Mouse (Mus musculus): ENCODE data around the gene Abhd12. TPM values are rescaled to one million over a fixed set of nuclear protein-coding genes. Genes with fewer than 3 reads are reported as not detected.

Abhd12 gene
- polyA plus RNA-seq, 1 experiment from 2014 or later = 63.5 TPM

- no peak overlapping the region for H3K4me3 ChIP-seq (replicated peaks)
- H3K4me2 ChIP-seq = no peak overlapping the region
- 82% methylated on average over 12 of the region's 12 CpGs for WGBS
- no peaks in the 10 kb centered on the region for H3K4me1 ChIP-seq
- ATAC-seq (replicated peaks; ENCODE audit: low FRiP score) = no peak
- peaks cover 15% of the 10 kb centered on the region for H3K36me3 ChIP-seq
- H3K27ac ChIP-seq = no peak overlapping the region
- no peak overlapping the region for H3K9ac ChIP-seq
- H3K27me3 ChIP-seq = no peaks in the 10 kb centered on the region
- H3K9me3 ChIP-seq (replicated peaks) = no peaks in the 10 kb centered on the region
Measured at GRCm38 (mm10) chr2:150839686-150840471, 64.7 kb downstream of the Abhd12 start.

GRCm38 (mm10) chr2:150837781-150838180, 66.8 kb downstream of the Abhd12 start:
- 91% methylated on average over 3 of the region's 3 CpGs for WGBS
- Histone ChIP-seq H3K27ac (no peak overlapping the region), H3K36me3 (peaks cover 32% of the 10 kb centered on the region), H3K9ac (no peak overlapping the region), H3K27me3 (no peaks in the 10 kb centered on the region), H3K4me2 (no peak overlapping the region), H3K4me3 (replicated peaks) (no peak overlapping the region), H3K9me3 (replicated peaks) (no peaks in the 10 kb centered on the region), H3K4me1 (no peaks in the 10 kb centered on the region)
- ATAC-seq (replicated peaks; ENCODE audit: low FRiP score) = no peak

DNA sequence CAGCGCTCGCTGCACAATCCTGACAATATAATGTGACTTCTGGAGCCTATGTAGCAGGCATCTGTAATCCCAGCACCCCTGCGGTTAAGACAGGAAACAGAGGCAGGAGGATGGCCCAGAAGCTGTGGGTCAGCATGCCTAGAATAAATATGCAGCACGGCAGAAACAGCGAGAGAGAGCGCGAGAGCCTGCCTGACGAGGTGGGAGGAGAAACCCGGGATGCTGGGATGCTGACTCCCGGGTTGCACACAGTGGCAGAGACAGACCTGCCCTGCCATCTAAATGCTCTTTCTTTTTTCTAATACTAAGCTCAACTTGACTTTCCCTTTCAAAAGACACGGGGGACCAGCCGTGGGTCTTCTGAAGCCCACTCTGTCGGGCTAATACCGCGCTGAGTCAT, 67.6 kb downstream of the Abhd12 start:
- WGBS = 72% methylated on average over 15 of the region's 15 CpGs
- peaks cover 41% of the 10 kb centered on the region for H3K36me3 ChIP-seq
- no peak overlapping the region for H3K9ac ChIP-seq
- no peak for ATAC-seq (replicated peaks; ENCODE audit: low FRiP score)
- no peak overlapping the region for H3K4me3 ChIP-seq (replicated peaks)
- no peaks in the 10 kb centered on the region for H3K4me1 ChIP-seq
- H3K9me3 ChIP-seq (replicated peaks) = no peaks in the 10 kb centered on the region
- no peak overlapping the region for H3K27ac ChIP-seq
- H3K27me3 ChIP-seq = no peaks in the 10 kb centered on the region
- H3K4me2 ChIP-seq = no peak overlapping the region

- Histone ChIP-seq H3K9ac (no peak overlapping the region), H3K4me2 (no peak overlapping the region), H3K27me3 (no peaks in the 10 kb centered on the region), H3K4me3 (replicated peaks) (no peak overlapping the region), H3K9me3 (replicated peaks) (no peaks in the 10 kb centered on the region), H3K36me3 (peaks cover 50% of the 10 kb centered on the region), H3K4me1 (no peaks in the 10 kb centered on the region), H3K27ac (no peak overlapping the region)
- WGBS = 94% methylated on average over 4 of the region's 4 CpGs
- no peak for ATAC-seq (replicated peaks; ENCODE audit: low FRiP score)
Measured at GRCm38 (mm10) chr2:150835975-150836374, 68.6 kb downstream of the Abhd12 start.

DNA sequence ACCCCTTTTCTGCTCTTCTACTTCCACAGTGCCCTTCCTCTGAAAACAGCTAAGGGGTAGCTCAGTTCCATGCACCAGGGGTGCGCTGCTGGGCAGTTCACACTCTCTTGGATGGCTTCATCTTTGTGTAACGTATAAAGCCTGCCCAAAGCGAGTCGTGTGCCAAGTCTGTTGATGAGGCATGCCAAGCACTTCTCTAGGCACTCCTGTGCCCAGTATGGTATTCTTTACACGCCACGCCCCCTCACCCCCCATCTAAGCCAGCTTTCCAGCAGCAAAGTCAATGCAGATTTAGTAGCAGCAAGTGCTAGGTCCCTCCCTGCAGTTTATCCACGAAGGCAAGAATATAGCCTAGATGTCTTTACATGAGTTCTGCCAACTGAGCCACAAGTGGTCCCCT, 69.9 kb downstream of the Abhd12 start:
- Histone ChIP-seq H3K4me3 (replicated peaks) (no peak overlapping the region), H3K4me1 (no peaks in the 10 kb centered on the region), H3K9me3 (replicated peaks) (no peaks in the 10 kb centered on the region), H3K27ac (no peak overlapping the region), H3K27me3 (no peaks in the 10 kb centered on the region), H3K36me3 (peaks cover 64% of the 10 kb centered on the region), H3K9ac (no peak overlapping the region), H3K4me2 (no peak overlapping the region)
- WGBS = 92% methylated on average over 7 of the region's 7 CpGs
- ATAC-seq (replicated peaks; ENCODE audit: low FRiP score) = no peak

DNA sequence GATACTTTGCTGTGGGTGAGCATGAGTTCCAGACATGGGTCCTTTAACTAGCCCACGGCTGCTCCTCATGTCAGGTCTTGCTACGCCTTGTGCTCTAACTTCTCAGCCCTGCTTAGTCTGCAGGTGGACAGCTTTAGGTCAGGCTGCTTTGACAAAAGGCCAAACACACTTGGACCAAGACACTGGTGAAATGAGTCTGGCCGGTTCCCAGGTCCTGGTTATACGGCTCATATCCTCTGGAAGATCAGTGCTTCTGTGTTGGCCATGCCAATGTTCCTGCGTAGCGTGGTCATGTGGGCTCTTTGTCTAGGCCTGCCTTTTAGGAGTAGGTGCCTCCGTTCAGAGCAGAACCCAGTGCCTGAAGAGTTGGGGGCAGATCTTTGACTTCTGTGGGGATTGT, 72.5 kb downstream of the Abhd12 start:
- no peak overlapping the region for H3K9ac ChIP-seq
- WGBS = 96% methylated on average over 7 of the region's 7 CpGs
- H3K4me2 ChIP-seq = no peak overlapping the region
- H3K4me3 ChIP-seq (replicated peaks) = no peak overlapping the region
- H3K9me3 ChIP-seq (replicated peaks) = no peaks in the 10 kb centered on the region
- no peak overlapping the region for H3K27ac ChIP-seq
- no peak for ATAC-seq (replicated peaks; ENCODE audit: low FRiP score)
- H3K4me1 ChIP-seq = no peaks in the 10 kb centered on the region
- H3K36me3 ChIP-seq = peaks cover 87% of the 10 kb centered on the region
- H3K27me3 ChIP-seq = no peaks in the 10 kb centered on the region

DNA sequence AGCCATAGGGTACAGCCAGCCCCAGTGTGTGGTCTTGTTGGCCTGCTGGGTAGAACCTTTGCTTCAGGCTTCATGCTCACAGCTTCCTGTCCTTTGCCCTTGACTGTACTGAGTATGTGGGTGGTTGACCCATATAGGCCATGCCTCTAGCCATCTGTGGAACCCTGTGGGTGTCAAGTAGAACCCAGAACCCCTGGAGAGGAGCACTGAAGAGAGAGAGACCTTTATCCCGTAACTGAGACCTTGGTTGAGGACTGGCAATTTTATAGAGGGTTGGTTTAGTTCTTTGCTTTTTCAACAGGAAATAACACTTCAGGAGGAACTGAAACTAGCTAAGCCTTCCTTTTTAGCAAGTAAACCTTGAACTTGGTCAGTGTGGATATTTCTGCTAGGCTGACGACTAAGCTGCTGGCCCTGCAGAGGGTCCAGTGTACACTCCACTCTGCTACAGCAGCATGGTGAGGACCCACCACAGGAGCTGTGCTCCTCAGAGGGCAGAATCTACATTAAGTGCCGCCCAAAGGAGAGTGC, 73.6 kb downstream of the Abhd12 start:
- WGBS = 81% methylated on average over 3 of the region's 3 CpGs
- H3K4me3 ChIP-seq (replicated peaks) = no peak overlapping the region
- H3K9me3 ChIP-seq (replicated peaks) = no peaks in the 10 kb centered on the region
- no peaks in the 10 kb centered on the region for H3K4me1 ChIP-seq
- H3K9ac ChIP-seq = no peak overlapping the region
- H3K4me2 ChIP-seq = no peak overlapping the region
- H3K36me3 ChIP-seq = peaks cover 94% of the 10 kb centered on the region
- no peaks in the 10 kb centered on the region for H3K27me3 ChIP-seq
- no peak overlapping the region for H3K27ac ChIP-seq
- no peak for ATAC-seq (replicated peaks; ENCODE audit: low FRiP score)

DNA sequence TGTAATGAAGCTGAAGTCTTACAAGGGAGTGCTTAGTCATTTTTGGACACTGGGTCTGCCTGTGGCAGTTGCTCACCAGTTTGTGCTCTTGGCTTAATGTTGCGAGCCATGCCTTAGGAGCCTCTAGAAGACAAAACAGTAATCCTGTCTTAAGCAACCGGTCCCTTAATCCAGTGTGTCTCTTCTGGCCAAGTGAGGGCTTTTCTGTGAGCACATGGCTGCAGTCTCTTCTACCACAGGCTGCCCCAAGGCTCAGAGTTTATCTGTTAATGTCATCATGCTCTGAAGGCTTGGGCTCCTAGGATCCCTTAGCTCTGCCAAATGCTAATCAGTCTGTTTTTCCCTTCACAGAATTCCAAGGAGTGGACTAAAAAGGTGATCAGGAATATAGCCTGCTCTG, 74.5 kb downstream of the Abhd12 start:
- no peak overlapping the region for H3K4me3 ChIP-seq (replicated peaks)
- H3K36me3 ChIP-seq = peaks cover 96% of the 10 kb centered on the region
- no peak overlapping the region for H3K9ac ChIP-seq
- H3K4me2 ChIP-seq = no peak overlapping the region
- no peaks in the 10 kb centered on the region for H3K9me3 ChIP-seq (replicated peaks)
- ATAC-seq (replicated peaks; ENCODE audit: low FRiP score) = no peak
- 90% methylated on average over 2 of the region's 2 CpGs for WGBS
- H3K27ac ChIP-seq = no peak overlapping the region
- no peaks in the 10 kb centered on the region for H3K4me1 ChIP-seq
- H3K27me3 ChIP-seq = no peaks in the 10 kb centered on the region

- Histone ChIP-seq H3K27ac (no peak overlapping the region), H3K27me3 (no peaks in the 10 kb centered on the region), H3K4me2 (no peak overlapping the region), H3K9me3 (replicated peaks) (no peaks in the 10 kb centered on the region), H3K36me3 (peaks cover 99% of the 10 kb centered on the region), H3K4me3 (replicated peaks) (no peak overlapping the region), H3K9ac (no peak overlapping the region), H3K4me1 (no peaks in the 10 kb centered on the region)
- WGBS = 83% methylated on average over 4 of the region's 4 CpGs
- no peak for ATAC-seq (replicated peaks; ENCODE audit: low FRiP score)
Measured at GRCm38 (mm10) chr2:150828654-150829053, 75.9 kb downstream of the Abhd12 start.

DNA sequence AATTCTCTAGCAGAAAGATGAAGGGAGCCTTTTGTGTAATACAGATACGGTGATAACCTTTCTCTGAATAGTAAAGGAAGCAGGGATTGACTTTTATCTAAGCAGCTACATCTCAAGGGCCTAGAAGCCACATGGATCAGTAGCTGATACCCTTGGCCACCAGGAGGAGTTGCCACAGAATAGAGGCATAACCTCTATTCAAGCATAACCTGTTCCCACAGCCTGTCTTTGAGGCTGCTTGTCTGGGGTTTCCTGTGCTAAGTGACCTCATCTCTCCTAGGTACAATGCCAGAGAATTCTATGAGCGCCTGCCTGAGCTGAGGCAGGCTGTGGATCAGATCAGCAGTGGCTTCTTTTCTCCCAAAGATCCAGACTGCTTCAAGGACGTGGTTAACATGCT, 76.4 kb downstream of the Abhd12 start:
- WGBS = 84% methylated on average over 3 of the region's 3 CpGs

GRCm38 (mm10) chr2:150826426-150826825, 78.1 kb downstream of the Abhd12 start:
- Histone ChIP-seq H3K9ac (no peak overlapping the region), H3K9me3 (replicated peaks) (no peaks in the 10 kb centered on the region), H3K27me3 (no peaks in the 10 kb centered on the region), H3K4me3 (replicated peaks) (no peak overlapping the region), H3K36me3 (peaks cover 94% of the 10 kb centered on the region), H3K27ac (no peak overlapping the region), H3K4me1 (no peaks in the 10 kb centered on the region), H3K4me2 (no peak overlapping the region)
- 85% methylated on average over 3 of the region's 3 CpGs for WGBS
- ATAC-seq (replicated peaks; ENCODE audit: low FRiP score) = no peak

More for the DNA sequence above, 76.4 kb downstream of the Abhd12 start:
- Histone ChIP-seq H3K27ac (no peak overlapping the region), H3K4me3 (replicated peaks) (no peak overlapping the region), H3K4me1 (no peaks in the 10 kb centered on the region), H3K36me3 (peaks cover 99% of the 10 kb centered on the region), H3K9ac (no peak overlapping the region), H3K4me2 (no peak overlapping the region), H3K27me3 (no peaks in the 10 kb centered on the region), H3K9me3 (replicated peaks) (no peaks in the 10 kb centered on the region)
- no peak for ATAC-seq (replicated peaks; ENCODE audit: low FRiP score)

DNA sequence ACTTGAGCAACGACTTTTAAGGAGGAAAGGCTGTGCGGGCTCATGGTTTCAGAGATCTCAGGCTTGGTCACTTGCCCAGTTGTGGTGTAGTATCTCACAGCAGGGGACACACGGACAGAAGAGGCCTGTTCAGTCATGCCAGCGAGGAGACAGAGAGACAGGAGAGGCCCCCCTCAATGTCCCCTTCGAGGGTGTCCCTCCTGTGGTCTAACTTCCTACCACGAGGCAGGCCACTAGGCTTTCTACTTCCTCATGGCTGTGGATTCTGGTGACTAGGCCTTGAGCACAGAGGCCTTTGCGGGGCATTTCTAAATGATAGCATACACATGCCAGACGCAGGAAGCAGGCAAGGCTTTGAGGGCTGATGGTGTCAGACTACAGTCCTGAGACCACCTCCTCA, 81.6 kb downstream of the Abhd12 start:
- H3K4me2 ChIP-seq = no peak overlapping the region
- H3K27me3 ChIP-seq = no peaks in the 10 kb centered on the region
- no peak for ATAC-seq (replicated peaks; ENCODE audit: low FRiP score)
- no peaks in the 10 kb centered on the region for H3K4me1 ChIP-seq
- H3K27ac ChIP-seq = no peak overlapping the region
- H3K9me3 ChIP-seq (replicated peaks) = no peaks in the 10 kb centered on the region
- peaks cover 91% of the 10 kb centered on the region for H3K36me3 ChIP-seq
- 83% methylated on average over 8 of the region's 8 CpGs for WGBS
- no peak overlapping the region for H3K9ac ChIP-seq
- no peak overlapping the region for H3K4me3 ChIP-seq (replicated peaks)

- no peak overlapping the region for H3K27ac ChIP-seq
- no peak overlapping the region for H3K4me2 ChIP-seq
- WGBS = 91% methylated on average over 8 of the region's 8 CpGs
- no peak overlapping the region for H3K4me3 ChIP-seq (replicated peaks)
- no peaks in the 10 kb centered on the region for H3K27me3 ChIP-seq
- no peaks in the 10 kb centered on the region for H3K9me3 ChIP-seq (replicated peaks)
- ATAC-seq (replicated peaks; ENCODE audit: low FRiP score) = no peak
- H3K36me3 ChIP-seq = peaks cover 91% of the 10 kb centered on the region
- no peaks in the 10 kb centered on the region for H3K4me1 ChIP-seq
- H3K9ac ChIP-seq = no peak overlapping the region
Measured at GRCm38 (mm10) chr2:150820720-150821119, 83.8 kb downstream of the Abhd12 start.
